Mouse (Mus musculus): ENCODE measurements around the gene Clpb.
"Not testable (repeated sequence)": the region's sequence is repeated elsewhere in the genome, so short reads cannot be mapped to it uniquely, and the experiment has no call there.

Gene Clpb

GRCm38 (mm10) chr7:101663514-101664159 lies at the start of gene Clpb:
Gene Clpb (plus strand): TSS chr7:101663633.
- DNase-seq = peak; percentile 82 to 90

- no peak for DNase-seq
Observed at GRCm38 (mm10) chr7:101615406-101615805, 48.0 kb upstream of the Clpb start.

GRCm38 (mm10) chr7:101616136-101616835 lies 47.1 kb upstream of the Clpb start:
- no peak for DNase-seq

- no peak for DNase-seq
Observed at GRCm38 (mm10) chr7:101617438-101618165, 45.8 kb upstream of the Clpb start.

GRCm38 (mm10) chr7:101618273-101618672 lies 45.2 kb upstream of the Clpb start:
- DNase-seq = no peak

- DNase-seq = peak; percentile 30 to 33
Observed at GRCm38 (mm10) chr7:101620373-101620772, 43.1 kb upstream of the Clpb start.

GRCm38 (mm10) chr7:101621861-101622260 lies 41.6 kb upstream of the Clpb start:
- DNase-seq = not testable (repeated sequence)

GRCm38 (mm10) chr7:101624283-101624682 lies 39.1 kb upstream of the Clpb start:
- no peak for DNase-seq

- DNase-seq = not testable (repeated sequence)
Observed at GRCm38 (mm10) chr7:101627166-101627565, 36.3 kb upstream of the Clpb start.

GRCm38 (mm10) chr7:101628481-101628880 lies 35.0 kb upstream of the Clpb start:
- no peak for DNase-seq

- no peak for DNase-seq
Observed at GRCm38 (mm10) chr7:101633629-101634177, 29.7 kb upstream of the Clpb start.

- peak; percentile 30 to 39 for DNase-seq
Observed at GRCm38 (mm10) chr7:101634513-101634912, 28.9 kb upstream of the Clpb start.

GRCm38 (mm10) chr7:101636056-101636455 lies 27.4 kb upstream of the Clpb start:
- peak in 1 of 2 experiments; percentile 18 for DNase-seq

- DNase-seq = no peak
Observed at GRCm38 (mm10) chr7:101643879-101644278, 19.6 kb upstream of the Clpb start.

- DNase-seq = no peak
Observed at GRCm38 (mm10) chr7:101649729-101650128, 13.7 kb upstream of the Clpb start.

- no peak for DNase-seq
Observed at GRCm38 (mm10) chr7:101650565-101650964, 12.9 kb upstream of the Clpb start.

- DNase-seq = no peak
Observed at GRCm38 (mm10) chr7:101653681-101654209, 9.7 kb upstream of the Clpb start.

GRCm38 (mm10) chr7:101654936-101655335 lies 8.5 kb upstream of the Clpb start:
- DNase-seq = no peak

GRCm38 (mm10) chr7:101662006-101662405 lies 1.4 kb upstream of the Clpb start:
- DNase-seq = no peak

- DNase-seq = no peak
Observed at GRCm38 (mm10) chr7:101666581-101666980, 3.1 kb downstream of the Clpb start.

GRCm38 (mm10) chr7:101671601-101672280 lies 8.3 kb downstream of the Clpb start:
- no peak for DNase-seq

- peak; percentile 57 to 68 for DNase-seq
Observed at GRCm38 (mm10) chr7:101673497-101673896, 10.1 kb downstream of the Clpb start.
